Mouse (Mus musculus): ENCODE data around the gene Apobec1.

- TF ChIP-seq POLR2A (IDR thresholded peaks at IDR 0.05; ENCODE audit: insufficient read depth, low read depth, low read length) = no peak
- no peak for TF ChIP-seq CTCF (IDR thresholded peaks at IDR 0.05; ENCODE audit: insufficient read depth, low read depth, low read length)
Observed at GRCm38 (mm10) chr6:122553606-122554005, 48.6 kb downstream of the Apobec1 start, which contains the start of gene Aicda.
